Mouse (Mus musculus) ES-E14 (cell line): ENCODE data around the gene Pnkd.

ENCODE experiments used
- HCFC1 ChIP-seq: IDR thresholded peaks from 2 replicates; pipeline ENCODE4 v1.6.1; 2012; ENCODE audit warnings: low read length, inconsistent platforms, borderline replicate concordance; ENCODE audit not compliant: insufficient read depth
- MAFK ChIP-seq: IDR thresholded peaks from 2 replicates; pipeline ENCODE4 v1.6.1; 2014; ENCODE audit warnings: mild to moderate bottlenecking, low read depth, low read length, inconsistent platforms; ENCODE audit not compliant: insufficient read depth
- ZNF384 ChIP-seq: IDR thresholded peaks from 2 replicates; pipeline ENCODE4 v1.6.1; 2012; ENCODE audit warnings: low read depth, low read length, inconsistent platforms

- TF ChIP-seq HCFC1 (no peak), MAFK (no peak), ZNF384 (no peak)
Measured at GRCm38 (mm10) chr1:74351185-74351769, 66.5 kb downstream of the Pnkd start.
